Mouse (Mus musculus) liver, adult 2 months (tissue): Measurements from ENCODE around the gene Plekha4.

Experiments used
- CTCF ChIP-seq: fragments of 200-500 bp; IDR thresholded peaks from 2 replicates; pipeline ENCODE4 v1.5.1; 2011; ENCODE audit warnings: low read depth, low read length, control low read depth
- POLR2A ChIP-seq: fragments of 200-500 bp; IDR thresholded peaks from 2 replicates; pipeline ENCODE4 v1.6.1; 2011; ENCODE audit warnings: low read length, control low read depth; ENCODE audit not compliant: insufficient read depth; ENCODE audit errors: extremely low read depth

- TF ChIP-seq CTCF (no peak), POLR2A (no peak)
Observed at GRCm38 (mm10) chr7:45486761-45487415, 39.2 kb upstream of the Plekha4 start, which contains the start of gene Gm45808.
